Mouse (Mus musculus) cerebellum, postnatal 4 days (tissue): ENCODE data around the gene Lipt2.

Experiments used
- DNase-seq, 2 experiments: peaks; one replicate each; pipeline ENCODE4 v3.0.0; 2022; ENCODE audit warnings: low spot score in 2 of 2, mixed read lengths in 1 of 2

Gene Lipt2

GRCm38 (mm10) chr7:100170756-100171155, 11.7 kb downstream of the Lipt2 start:
- DNase-seq = no peak

DNA sequence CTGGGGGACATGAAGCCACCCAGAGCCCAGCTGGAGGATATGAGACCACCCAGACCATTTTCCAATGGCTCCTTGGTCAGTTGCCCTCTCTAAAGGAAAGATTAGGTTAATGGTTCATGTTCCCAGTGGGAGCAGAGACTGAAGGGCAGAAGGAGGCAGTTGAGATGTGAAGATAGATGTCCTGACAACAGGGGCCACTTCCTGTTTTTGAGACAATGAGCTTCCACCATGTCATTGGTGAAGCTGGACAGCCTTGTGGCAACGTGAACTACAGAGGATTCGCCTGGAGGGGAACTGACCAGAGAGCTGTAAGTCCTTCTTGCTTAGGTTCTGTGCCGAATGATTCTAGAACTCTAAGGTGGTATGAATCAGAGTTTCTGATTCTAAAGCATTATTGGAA, 17.2 kb downstream of the Lipt2 start, which contains the start of gene Kcne3:
Gene Kcne3 (plus strand): TSS at position 234 of the 400 bp plus-strand sequence.
- DNase-seq = no peak

DNA sequence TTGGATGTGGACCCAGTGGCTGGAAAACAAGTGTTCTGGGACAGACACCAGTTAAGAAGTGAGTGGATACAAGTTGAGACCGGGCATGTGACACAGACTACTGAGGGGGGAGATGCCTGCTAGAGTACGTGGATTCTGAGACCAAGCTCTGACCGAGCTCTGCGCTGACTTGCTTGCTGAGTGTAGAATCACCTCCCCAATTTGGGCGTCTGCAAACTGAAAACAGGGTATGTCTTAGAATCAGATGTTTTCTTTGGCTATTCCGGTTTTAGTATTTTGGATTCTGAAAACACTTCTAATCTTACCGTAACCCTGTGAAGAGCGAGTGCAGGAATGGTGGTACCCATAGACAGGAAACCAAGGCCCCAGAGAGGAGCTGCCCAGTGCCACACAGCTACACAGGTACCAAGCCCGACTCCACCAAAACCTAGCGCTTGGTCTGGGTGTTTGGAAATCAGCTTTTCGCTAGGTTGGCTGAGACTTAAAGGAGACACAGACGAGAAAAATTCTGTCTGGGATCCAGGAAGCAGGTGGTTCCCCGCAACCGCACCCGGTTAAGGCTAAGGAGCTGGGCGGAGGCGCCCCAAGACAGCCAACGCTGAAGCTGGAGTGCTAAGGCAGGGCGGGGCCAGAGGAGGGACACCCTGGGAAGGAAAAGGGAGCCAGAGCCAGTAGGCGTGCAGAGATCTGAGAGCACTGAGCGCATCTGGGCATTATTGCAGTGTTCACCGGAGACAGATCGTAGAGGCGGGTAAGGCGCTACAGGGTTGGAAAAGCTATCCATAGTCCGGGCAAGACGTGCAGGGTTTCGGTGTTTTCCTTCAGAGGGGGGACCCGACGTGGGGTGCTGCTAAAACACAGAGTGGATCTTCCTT, 19.2 kb downstream of the Lipt2 start:
- peak in 1 of 2 experiments; percentile 6 for DNase-seq

DNA sequence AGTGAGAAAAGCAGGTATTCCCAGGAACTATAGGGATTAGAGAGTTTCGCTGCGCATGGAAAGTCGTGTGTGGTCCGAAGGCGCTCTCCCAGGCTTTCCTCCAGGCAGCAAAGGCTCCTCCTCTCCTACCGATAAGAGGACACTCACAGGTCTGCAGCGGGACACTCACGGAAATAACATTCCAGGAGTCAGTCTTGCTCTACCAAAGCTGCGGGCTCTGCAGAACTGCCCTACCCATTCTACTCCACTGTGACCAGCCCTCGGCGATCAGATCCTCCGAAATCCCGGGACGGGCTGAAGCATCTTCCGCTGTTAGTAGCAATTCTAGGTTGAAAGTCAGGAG, 19.8 kb downstream of the Lipt2 start:
- DNase-seq = no peak

GRCm38 (mm10) chr7:100179394-100179793, 20.3 kb downstream of the Lipt2 start:
- no peak for DNase-seq

DNA sequence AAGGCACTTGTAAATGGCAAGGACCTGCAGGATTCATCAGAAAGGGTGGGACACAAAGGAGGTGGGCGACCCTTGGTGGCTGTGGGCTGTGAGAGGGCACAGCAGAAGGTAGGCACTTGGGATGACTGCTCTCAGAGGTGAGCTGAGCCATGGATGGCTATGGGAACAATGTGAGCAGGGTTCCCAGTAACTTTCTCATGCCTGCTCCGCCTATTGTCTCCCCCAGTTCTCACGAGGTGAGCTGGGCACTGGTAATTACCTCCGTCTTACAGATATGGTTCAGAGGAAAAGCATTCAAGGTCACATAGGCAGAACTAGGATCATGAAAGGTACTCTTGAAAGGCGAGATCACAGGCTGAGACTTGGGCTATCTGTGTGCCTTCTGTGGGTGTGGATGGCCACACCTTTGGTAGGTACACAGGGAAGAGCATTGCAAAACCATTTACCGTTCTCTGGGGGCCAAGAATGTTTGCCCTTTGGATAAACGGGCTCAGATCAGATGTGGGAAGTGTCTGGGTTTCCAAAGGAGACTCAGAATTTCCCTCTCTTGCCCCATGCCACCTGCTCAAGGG, 20.8 kb downstream of the Lipt2 start:
- no peak for DNase-seq

GRCm38 (mm10) chr7:100181176-100181575, 22.1 kb downstream of the Lipt2 start:
- DNase-seq = no peak

GRCm38 (mm10) chr7:100181614-100182013, 22.5 kb downstream of the Lipt2 start:
- DNase-seq = no peak

GRCm38 (mm10) chr7:100182388-100182787, 23.3 kb downstream of the Lipt2 start:
- no peak for DNase-seq

DNA sequence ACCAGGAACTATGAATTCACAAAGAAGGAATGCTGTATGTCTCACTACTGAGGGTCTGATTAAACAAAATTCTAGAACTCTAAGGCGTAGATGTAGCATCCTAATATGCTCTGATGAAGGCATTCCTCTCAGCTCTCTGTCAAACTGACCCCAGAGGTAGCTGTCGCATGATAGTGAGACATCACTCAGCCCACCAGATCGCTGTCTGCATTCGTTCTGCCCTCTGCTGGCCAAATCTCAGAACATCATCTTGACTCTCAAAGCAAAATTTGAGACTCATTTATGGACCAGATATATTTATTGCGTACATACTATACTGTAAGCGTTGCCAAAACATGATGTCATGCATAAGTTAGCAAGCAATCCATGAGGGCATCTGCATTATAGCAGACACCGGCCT, 28.5 kb downstream of the Lipt2 start:
- peak in 1 of 2 experiments; percentile 49 for DNase-seq

DNA sequence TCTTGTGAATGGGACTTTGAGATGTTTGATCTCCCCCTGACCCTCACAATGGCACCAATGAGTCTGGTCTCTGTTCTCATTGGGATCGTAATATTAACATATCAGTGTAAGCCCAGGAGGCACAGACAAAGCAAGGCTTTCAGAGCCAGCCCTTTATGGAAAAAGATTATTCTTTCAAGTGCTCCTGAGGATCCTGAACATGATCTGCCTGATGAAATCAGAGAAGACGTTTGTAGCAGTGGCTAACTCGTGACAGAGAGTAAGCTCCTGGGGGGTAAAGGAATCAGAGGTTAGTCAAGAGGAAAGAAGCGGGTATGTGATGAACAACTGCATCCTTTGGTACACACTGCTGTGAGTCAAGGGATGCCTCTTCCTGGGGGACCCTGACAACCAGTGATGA, 31.1 kb downstream of the Lipt2 start:
- no peak for DNase-seq

DNA sequence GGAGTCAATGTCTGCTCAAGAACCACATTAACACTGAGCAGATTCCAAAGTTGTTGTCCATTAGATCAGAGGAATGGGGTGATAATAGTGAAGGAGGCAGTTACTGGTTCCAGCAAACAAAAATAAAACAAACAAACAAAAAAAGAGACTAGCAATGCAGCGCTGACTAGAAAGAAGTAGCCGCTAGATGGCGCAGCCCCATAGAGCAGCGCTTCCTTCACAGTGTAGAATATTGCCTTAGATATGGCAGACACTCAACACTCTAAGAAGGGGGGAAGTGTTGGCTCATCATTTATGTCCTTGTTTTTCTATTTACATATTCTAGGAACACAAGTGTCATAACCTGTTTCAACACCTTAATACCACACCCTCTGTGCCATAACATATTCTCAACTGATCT, 31.7 kb downstream of the Lipt2 start:
- peak; percentile 38 to 73 for DNase-seq

DNA sequence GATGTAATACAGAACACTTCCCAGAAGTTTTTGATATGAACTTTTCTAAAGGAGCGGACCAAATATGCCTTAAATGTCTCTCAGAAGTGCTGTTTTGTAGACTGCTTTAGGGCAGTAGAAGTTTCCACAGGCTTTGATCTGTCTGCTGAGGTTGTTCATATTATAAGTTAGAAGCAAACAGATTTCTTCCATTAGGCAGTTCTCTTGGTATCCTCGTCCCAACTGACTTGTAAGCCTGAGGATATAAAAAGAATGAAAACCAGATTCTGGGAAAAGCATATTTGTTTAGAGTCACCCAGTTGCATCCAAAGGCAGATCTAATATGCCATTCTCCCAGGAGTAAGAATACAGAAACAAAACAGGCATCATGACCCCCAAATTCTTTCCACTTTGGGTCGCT, 42.1 kb downstream of the Lipt2 start:
- DNase-seq = no peak

GRCm38 (mm10) chr7:100203616-100204015, 44.5 kb downstream of the Lipt2 start:
- no peak for DNase-seq

DNA sequence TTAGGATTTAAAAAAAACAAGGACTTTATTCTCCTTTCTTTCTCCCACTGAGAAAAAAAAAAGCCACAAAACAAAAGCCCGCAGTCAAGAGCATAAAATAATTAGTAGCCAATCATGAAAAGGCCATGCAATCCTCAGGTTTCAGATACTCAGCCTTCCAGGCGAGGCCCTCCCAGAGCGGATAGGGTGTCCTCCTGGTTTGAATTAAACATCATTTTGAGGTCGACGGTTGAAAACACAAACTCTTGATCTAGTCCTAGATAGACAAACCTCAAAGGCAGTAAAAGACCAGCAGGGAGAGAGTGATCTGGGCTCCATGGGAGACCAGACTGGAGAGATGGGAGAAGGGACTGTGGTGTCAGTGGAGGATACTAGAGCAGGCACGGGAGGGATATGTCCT, 45.8 kb downstream of the Lipt2 start:
- DNase-seq = no peak

- no peak for DNase-seq
Observed at GRCm38 (mm10) chr7:100206144-100206543, 47.1 kb downstream of the Lipt2 start.

GRCm38 (mm10) chr7:100207886-100208285, 48.8 kb downstream of the Lipt2 start:
- no peak for DNase-seq
